Mouse (Mus musculus) forebrain, embryonic 12.5 days (tissue): Measurements from ENCODE around the gene Olfr1341. TPM values are rescaled to one million over a fixed set of nuclear protein-coding genes. Genes with fewer than 3 reads are reported as not detected.
A peak's percentile ranks its signal among the peaks of the same experiment; 100 is the strongest.

Source experiments
- ATAC-seq: fragments of 200-750 bp; cut with Nextera tagmentation; 2 replicates; pipeline ENCODE4 v1.8.0; 2017; ENCODE audit warnings: moderate TSS enrichment; ENCODE audit not compliant: low FRiP score
- H3K27ac ChIP-seq: fragments of 300-500 bp; sonication (generic); 2 replicates; pipeline ENCODE4 v1.5.1; 2016; ENCODE audit warnings: mild to moderate bottlenecking
- H3K27me3 ChIP-seq: fragments of 300-500 bp; sonication (generic); 2 replicates; pipeline ENCODE4 v1.6.1; 2016; ENCODE audit warnings: mild to moderate bottlenecking
- H3K36me3 ChIP-seq: fragments of 300-500 bp; sonication (generic); replicated peaks from 2 replicates; pipeline ENCODE4 v1.6.1; 2016; ENCODE audit warnings: mild to moderate bottlenecking
- H3K4me1 ChIP-seq: fragments of 300-500 bp; sonication (generic); 2 replicates; pipeline ENCODE4 v1.6.1; 2016
- H3K4me2 ChIP-seq: fragments of 300-500 bp; sonication (generic); 2 replicates; pipeline ENCODE4 v1.6.1; 2016; ENCODE audit warnings: mild to moderate bottlenecking, moderate library complexity
- H3K4me3 ChIP-seq: fragments of 300-500 bp; sonication (generic); replicated peaks from 2 replicates; pipeline ENCODE4 v1.5.1; 2016; ENCODE audit warnings: mild to moderate bottlenecking
- H3K9ac ChIP-seq: fragments of 300-500 bp; sonication (generic); 2 replicates; pipeline ENCODE4 v1.6.1; 2016; ENCODE audit warnings: mild to moderate bottlenecking
- H3K9me3 ChIP-seq: fragments of 300-500 bp; sonication (generic); 2 replicates; pipeline ENCODE4 v1.6.1; 2016
- WGBS: fragments of 180-500 bp; shearing (Covaris S2); methylation state at CpG from one replicate; pipeline ENCODE4 v1.1.7; 2016; 5-methylcytosine and 5-hydroxymethylcytosine counted together
- polyA plus RNA-seq: library from polyadenylated mRNA; unstranded; fragments of >200 nt; fragmentation: Nextera tagmentation; extraction: Ambion mirVana; gene quantifications from 2 replicates; pipeline ENCODE4 v1.2.1, GENCODE M21; 2016

The Olfr1341 gene
- polyA plus RNA-seq: not detected in 2 replicates

DNA sequence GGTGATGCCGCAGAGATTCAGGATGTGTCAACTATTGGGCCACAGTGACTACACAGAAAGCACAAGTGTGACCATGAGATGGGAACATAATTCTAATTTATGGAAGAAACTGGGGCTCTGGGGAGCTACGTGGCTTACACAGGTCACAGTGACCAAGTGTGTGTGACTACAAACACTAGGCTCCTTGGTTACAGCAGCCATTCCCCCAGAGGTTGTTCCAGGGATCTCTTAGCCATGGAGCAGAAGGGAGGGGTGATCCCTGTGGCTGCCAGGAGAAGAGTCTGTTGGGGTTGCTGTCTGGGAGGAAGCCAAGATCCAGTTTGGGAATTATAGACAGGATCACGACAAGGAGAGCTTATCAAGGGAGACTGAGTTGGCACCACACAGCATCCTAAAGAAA, at the start of gene Olfr1341:
TSS of gene Olfr1341 (plus strand) at position 301 of the 400 bp plus-strand sequence.
- H3K4me1 ChIP-seq: no peaks in the 10 kb centered on the region
- H3K4me2 ChIP-seq: no peak within 1 kb of the TSS
- no peak within 1 kb of the TSS for H3K4me3 ChIP-seq
- H3K9ac ChIP-seq: no peak within 1 kb of the TSS
- ATAC-seq: no peak
- H3K27me3 ChIP-seq: no peaks in the 10 kb centered on the region
- 84% methylated on average over 3 of the region's 3 CpGs for WGBS
- no peaks in the 10 kb centered on the region for H3K9me3 ChIP-seq
- no peaks in the 10 kb centered on the region for H3K36me3 ChIP-seq
- H3K27ac ChIP-seq: no peak within 1 kb of the TSS

DNA sequence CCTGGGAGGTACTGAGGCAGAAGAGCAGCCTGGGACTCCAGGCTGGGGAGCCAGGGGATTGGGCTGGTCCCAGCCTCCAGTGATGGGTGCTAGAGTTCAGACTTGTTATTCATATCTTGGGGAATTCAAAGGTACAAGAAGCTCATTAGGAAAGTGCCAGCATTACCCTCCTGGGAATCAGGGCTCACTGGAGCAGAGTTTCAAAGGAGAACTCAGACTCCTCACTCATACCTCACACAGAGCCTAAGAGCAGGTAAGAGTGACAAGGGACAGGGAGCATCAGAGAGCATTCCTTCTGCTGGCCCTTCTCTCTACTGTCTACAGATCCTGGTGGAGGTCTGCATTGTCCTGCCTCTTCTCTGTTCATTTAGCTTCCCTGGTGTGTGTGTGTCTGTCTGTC, 44.7 kb upstream of the Olfr1341 start, which contains the start of gene Olfr62:
TSS of gene Olfr62 (plus strand) at position 301 of the 400 bp plus-strand sequence.
- Histone ChIP-seq H3K9ac (no peak within 1 kb of the TSS), H3K36me3 (no peaks in the 10 kb centered on the region), H3K27me3 (no peaks in the 10 kb centered on the region), H3K27ac (no peak within 1 kb of the TSS), H3K4me1 (no peaks in the 10 kb centered on the region), H3K4me2 (no peak within 1 kb of the TSS), H3K9me3 (no peaks in the 10 kb centered on the region), H3K4me3 (no peak within 1 kb of the TSS)
- no peak for ATAC-seq

DNA sequence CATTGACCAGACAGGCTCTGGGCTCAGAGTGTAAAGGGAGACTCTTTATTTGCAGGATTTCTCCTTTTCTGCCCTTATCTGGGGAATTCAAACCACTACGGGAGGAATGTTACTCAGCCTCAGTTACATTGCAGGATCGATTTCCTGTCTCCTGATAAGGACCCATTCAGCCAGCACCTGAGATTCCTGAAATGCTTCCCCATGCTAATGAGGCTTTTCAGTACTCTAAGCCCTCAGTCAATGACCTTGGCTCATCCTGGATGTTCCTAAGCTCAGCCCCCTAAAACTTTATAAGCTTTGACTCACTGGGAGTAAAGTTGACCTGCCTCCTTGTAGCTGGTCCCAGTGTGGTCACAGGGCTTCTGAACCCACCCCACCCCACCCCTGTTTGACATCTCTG, 16.2 kb upstream of the Olfr1341 start:
- H3K4me3 ChIP-seq: no peak overlapping the region
- H3K4me2 ChIP-seq: no peak overlapping the region
- H3K9ac ChIP-seq: no peak overlapping the region
- no peaks in the 10 kb centered on the region for H3K27me3 ChIP-seq
- WGBS: 75% methylated on average over 2 of the region's 2 CpGs
- no peaks in the 10 kb centered on the region for H3K36me3 ChIP-seq
- ATAC-seq: no peak
- no peaks in the 10 kb centered on the region for H3K9me3 ChIP-seq
- H3K4me1 ChIP-seq: no peaks in the 10 kb centered on the region
- no peak overlapping the region for H3K27ac ChIP-seq

DNA sequence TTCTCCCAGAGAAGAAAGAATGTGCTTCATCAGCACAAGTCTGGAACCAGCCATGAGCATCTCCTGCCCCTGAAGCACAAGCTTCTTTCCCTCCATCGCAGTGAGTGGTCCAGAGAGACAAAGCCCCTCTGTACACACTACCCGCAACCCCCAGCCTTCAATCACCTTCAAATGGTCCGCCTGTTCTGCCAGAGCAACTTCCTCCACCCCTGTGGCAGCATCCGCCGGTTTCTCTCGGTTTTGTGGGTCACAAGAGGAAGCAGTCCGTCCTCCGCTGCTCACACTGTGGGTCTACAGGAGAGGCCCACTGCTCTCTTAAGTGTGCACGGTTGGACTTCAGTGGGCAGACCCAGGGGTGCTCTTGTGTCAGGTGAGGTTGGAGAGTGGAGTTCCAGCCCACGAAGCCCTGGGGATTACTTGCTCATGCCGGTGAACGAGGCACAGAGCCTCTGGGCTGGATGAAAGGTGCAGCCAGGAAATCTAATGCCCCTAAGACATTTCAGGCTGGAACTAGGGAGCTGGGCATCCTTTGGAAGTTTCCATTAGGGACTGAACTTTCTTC, 10.8 kb upstream of the Olfr1341 start, which contains the start of gene Olfr1342:
TSS of gene Olfr1342 (minus strand) at position 345 of the 562 bp plus-strand sequence.
- 0 out of 2 replicates have a peak, but pooled peaks cover 4% of the 10 kb centered on the region for H3K4me1 ChIP-seq
- ATAC-seq: no peak
- no peaks in the 10 kb centered on the region for H3K27me3 ChIP-seq
- no peak within 1 kb of the TSS for H3K4me3 ChIP-seq
- 47% methylated on average over 12 of the region's 12 CpGs for whole genome bisulfite sequencing
- no peaks in the 10 kb centered on the region for H3K36me3 ChIP-seq
- no peaks in the 10 kb centered on the region for H3K9me3 ChIP-seq
- H3K27ac ChIP-seq: no peak within 1 kb of the TSS
- H3K9ac ChIP-seq: no peak within 1 kb of the TSS
- H3K4me2 ChIP-seq: no peak within 1 kb of the TSS

DNA sequence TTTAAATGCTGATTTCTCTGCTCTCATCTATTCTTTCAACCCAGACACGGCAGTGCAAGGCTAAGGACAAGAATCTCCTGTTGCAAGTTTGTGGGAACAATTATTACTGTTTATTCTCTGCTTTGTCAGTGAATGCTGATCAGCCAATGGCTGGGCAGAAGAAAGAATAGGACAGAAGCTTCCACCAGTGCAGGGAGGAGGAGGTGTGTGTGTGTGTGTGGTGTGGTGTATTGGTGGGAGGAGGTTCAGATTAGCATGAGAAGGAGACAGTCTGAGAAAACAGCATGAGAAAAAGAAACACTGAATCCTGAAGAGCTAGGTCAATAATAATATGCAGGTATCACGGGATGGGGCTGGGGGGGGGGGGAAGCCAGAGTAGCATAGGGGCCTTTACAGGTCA, 9.5 kb upstream of the Olfr1341 start:
- ATAC-seq: no peak
- no peaks in the 10 kb centered on the region for H3K9me3 ChIP-seq
- no peak overlapping the region for H3K4me2 ChIP-seq
- no peaks in the 10 kb centered on the region for H3K27me3 ChIP-seq
- H3K4me3 ChIP-seq: no peak overlapping the region
- H3K27ac ChIP-seq: no peak overlapping the region
- H3K4me1 ChIP-seq: 0 out of 2 replicates have a peak, but pooled peaks cover 4% of the 10 kb centered on the region
- no peak overlapping the region for H3K9ac ChIP-seq
- H3K36me3 ChIP-seq: no peaks in the 10 kb centered on the region
- WGBS: 35% methylated on average over 2 of the region's 2 CpGs

DNA sequence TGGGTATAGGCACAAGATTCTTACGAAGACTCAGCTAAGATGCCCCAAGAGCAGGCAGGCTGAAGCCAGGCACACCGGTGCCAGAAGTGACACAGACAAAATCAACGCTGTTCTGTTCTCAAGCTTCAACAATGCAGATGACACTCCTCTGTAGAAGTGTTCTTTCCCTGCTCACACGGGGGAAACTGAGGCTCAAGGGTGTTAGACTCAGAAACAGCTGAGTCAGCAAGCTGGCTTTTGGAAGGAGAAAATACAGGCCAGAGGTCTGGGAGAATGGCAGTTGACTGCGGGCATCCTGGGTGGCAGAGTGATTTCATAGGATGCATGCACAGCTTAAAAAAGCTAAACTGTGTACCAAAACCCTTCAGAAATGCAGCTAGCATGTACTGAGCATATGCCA, 4.8 kb downstream of the Olfr1341 start:
- H3K36me3 ChIP-seq: no peaks in the 10 kb centered on the region
- no peak overlapping the region for H3K9ac ChIP-seq
- no peak overlapping the region for H3K4me3 ChIP-seq
- WGBS: 83% methylated on average over 5 of the region's 5 CpGs
- H3K4me2 ChIP-seq: no peak overlapping the region
- no peak overlapping the region for H3K27ac ChIP-seq
- no peaks in the 10 kb centered on the region for H3K4me1 ChIP-seq
- no peak for ATAC-seq
- no peaks in the 10 kb centered on the region for H3K27me3 ChIP-seq
- no peaks in the 10 kb centered on the region for H3K9me3 ChIP-seq

DNA sequence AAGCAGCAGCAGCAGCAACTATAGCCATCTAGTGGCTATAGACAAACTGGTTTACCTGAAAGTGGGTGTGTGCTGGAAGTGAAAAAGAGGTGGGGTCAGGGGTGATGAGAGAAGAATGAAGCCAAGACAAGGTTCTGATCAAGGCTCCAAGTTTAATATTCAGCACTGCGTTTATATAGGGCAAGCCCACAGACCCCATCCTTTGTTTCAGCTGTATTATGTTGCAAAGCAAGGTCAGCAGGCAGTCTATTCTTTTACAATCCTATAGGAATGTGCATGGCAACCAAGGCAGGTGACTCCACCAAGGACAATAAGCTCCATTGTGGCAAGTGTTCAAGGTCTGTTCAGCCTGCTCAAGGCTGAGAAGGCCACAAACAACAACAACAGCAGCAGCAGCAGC, 8.3 kb downstream of the Olfr1341 start:
- WGBS: 11% methylated on average over 1 of the region's 1 CpGs
- Histone ChIP-seq H3K4me2 (no peak overlapping the region), H3K27me3 (no peaks in the 10 kb centered on the region), H3K36me3 (no peaks in the 10 kb centered on the region), H3K9me3 (no peaks in the 10 kb centered on the region), H3K4me3 (no peak overlapping the region), H3K27ac (no peak overlapping the region), H3K9ac (no peak overlapping the region), H3K4me1 (no peaks in the 10 kb centered on the region)
- ATAC-seq: no peak

DNA sequence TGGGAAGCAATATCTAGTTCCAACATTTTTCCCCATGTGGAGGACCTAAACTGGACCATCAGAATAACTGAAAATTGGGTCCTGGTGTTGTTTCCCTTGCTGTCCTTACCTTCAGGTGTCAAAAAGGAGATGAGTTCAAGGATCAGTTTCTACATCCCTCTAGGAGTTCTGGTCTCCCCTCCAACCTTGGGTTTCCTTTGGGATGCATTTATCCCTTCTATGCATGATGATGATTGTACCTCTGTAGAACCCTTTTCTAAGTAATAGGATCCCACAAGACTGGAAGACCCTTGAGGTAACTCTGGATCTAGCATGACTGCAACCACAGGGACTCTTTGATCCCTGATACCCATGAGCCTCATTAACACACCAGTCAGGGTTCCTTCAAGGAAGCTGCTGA, 16.5 kb downstream of the Olfr1341 start, which contains the start of gene Olfr1340:
TSS of gene Olfr1340 (plus strand) at position 301 of the 400 bp plus-strand sequence.
- no peaks in the 10 kb centered on the region for H3K27me3 ChIP-seq
- H3K27ac ChIP-seq: no peak within 1 kb of the TSS
- no peak for ATAC-seq
- no peaks in the 10 kb centered on the region for H3K4me1 ChIP-seq
- no peaks in the 10 kb centered on the region for H3K36me3 ChIP-seq
- no peak within 1 kb of the TSS for H3K4me3 ChIP-seq
- no peak within 1 kb of the TSS for H3K9ac ChIP-seq
- H3K4me2 ChIP-seq: no peak within 1 kb of the TSS
- H3K9me3 ChIP-seq: no peaks in the 10 kb centered on the region

DNA sequence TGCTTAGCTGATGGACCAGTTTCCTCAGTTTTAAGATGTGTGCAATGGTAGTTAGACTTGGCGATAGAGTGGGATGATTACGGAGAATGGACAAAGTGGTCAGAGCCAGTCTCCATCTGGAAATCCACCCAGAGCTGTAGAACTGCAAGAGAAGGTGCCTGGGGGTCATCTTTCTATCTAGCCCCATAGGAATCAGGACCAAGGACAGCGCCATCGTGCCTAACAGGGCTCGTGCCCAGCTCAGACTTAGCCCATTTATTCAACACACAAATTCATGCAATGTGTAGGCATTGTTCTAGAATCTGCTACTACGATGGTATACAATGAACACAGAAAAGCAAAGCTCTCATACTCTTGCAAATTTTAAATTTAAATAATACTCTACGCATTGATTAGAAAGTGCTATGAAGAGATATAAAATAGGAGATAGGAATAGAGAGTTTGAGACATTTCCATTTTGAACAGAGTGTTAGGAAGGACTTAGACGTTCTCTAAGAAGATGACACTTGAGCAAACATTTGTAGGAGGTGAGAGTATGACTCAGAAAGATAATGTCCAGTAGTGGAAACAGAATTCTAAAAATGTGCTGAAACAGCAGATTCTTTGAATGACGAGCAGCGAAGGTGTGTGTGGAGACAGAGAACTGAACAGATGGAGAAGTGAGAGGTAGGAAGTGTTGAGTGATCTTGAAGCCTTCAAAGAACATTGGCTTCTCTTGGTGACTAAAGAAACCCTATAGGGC, 18.6 kb downstream of the Olfr1341 start:
- H3K4me2 ChIP-seq: no peak overlapping the region
- H3K27me3 ChIP-seq: no peaks in the 10 kb centered on the region
- H3K9me3 ChIP-seq: no peaks in the 10 kb centered on the region
- H3K4me3 ChIP-seq: no peak overlapping the region
- no peak for ATAC-seq
- 56% methylated on average over 10 of the region's 10 CpGs for WGBS
- no peak overlapping the region for H3K9ac ChIP-seq
- no peak overlapping the region for H3K27ac ChIP-seq
- no peaks in the 10 kb centered on the region for H3K4me1 ChIP-seq
- no peaks in the 10 kb centered on the region for H3K36me3 ChIP-seq

DNA sequence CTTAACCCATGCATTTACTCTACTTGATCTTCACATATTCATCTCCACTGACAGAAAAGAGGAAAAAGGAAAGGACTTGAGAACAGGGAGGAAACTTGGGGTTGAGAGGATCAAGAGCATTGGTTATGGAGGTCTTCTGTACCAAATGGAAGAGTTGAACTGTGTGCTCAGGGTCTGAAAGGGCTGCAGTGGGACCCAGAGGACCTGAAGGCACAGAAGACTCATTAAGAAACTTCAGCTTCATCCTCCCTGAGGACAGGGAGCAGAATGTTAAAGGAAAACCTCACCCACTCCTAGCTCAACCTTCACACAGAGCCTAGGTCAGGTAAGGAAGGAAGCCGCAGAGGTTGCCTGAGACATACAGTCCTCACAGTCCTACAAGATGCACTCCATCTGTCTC, 28.6 kb downstream of the Olfr1341 start, which contains the start of gene Olfr1339:
TSS of gene Olfr1339 (plus strand) at position 301 of the 400 bp plus-strand sequence.
- WGBS: 100% methylated on average over 1 of the region's 1 CpGs
- H3K27ac ChIP-seq: no peak within 1 kb of the TSS
- no peaks in the 10 kb centered on the region for H3K9me3 ChIP-seq
- H3K4me2 ChIP-seq: no peak within 1 kb of the TSS
- no peaks in the 10 kb centered on the region for H3K4me1 ChIP-seq
- no peak within 1 kb of the TSS for H3K4me3 ChIP-seq
- ATAC-seq: no peak
- no peak within 1 kb of the TSS for H3K9ac ChIP-seq
- H3K27me3 ChIP-seq: no peaks in the 10 kb centered on the region
- H3K36me3 ChIP-seq: no peaks in the 10 kb centered on the region

DNA sequence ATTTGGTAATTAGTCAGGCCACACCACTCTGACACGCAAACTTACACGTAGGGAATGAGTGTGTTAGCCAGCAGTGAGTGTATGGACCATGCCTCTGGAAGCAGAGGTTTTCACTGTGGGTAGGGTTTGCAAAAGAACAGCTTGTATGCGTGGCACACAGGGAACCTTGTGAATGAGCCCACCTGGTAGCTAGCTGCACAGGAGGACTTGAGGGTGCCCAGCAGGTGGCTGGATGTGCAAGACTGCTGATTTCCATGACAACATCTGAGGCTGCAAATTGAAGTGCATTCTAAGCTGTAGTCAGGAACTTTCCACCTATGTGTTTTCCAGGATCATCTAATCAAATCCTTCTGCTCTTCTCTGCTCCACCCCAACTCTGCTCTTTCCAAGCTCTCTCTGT, 36.3 kb downstream of the Olfr1341 start:
- no peak overlapping the region for H3K4me2 ChIP-seq
- peaks cover 27% of the 10 kb centered on the region for H3K27me3 ChIP-seq
- H3K36me3 ChIP-seq: no peaks in the 10 kb centered on the region
- ATAC-seq: no peak
- H3K9ac ChIP-seq: no peak overlapping the region
- WGBS: 54% methylated on average over 3 of the region's 3 CpGs
- H3K4me3 ChIP-seq: no peak overlapping the region
- peaks cover 12% of the 10 kb centered on the region; the same call in 1 of the 2 replicates for H3K4me1 ChIP-seq
- no peaks in the 10 kb centered on the region for H3K9me3 ChIP-seq
- H3K27ac ChIP-seq: no peak overlapping the region

DNA sequence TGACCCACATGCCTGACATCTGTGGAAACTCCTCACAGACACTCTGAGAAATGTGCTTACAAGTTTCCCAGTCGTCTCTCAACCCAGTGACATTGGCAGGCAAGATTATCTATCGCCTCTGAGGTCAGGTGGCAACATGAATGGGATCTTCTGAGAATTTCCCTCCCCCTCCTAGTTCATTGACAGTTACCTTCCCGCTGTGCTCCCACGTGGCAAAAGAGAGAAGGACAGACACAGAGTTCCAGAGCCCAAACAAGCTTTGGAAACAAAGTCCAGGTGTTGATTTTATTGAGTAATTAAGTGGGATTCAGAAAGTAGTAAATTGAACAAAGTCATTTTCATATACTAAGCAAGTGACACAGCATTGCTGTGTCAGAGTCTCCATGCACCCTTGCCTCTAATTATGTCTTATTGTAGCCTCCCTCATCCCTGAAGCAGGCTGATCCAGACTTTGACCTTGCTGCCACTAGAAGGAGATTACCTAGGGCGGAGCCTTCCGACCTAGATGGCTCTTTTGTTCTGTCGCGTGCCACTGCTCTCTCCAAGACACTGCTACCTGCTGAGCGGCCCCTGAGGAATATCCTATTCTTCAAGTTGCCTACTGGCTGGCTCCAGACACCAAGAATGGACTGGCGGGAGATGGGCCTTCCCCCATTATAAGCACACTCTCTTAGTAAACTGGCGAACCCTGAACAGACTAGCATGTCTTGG, 37.8 kb downstream of the Olfr1341 start:
- Histone ChIP-seq H3K9me3 (peaks cover 1% of the 10 kb centered on the region; the same call in 1 of the 2 replicates), H3K27me3 (peaks cover 27% of the 10 kb centered on the region), H3K4me2 (peak overlapping the region; percentile 29), H3K27ac (no peak overlapping the region), H3K36me3 (no peaks in the 10 kb centered on the region), H3K4me3 (no peak overlapping the region), H3K9ac (no peak overlapping the region), H3K4me1 (peaks cover 12% of the 10 kb centered on the region; the same call in 1 of the 2 replicates)
- no peak for ATAC-seq
- WGBS: 4% methylated on average over 11 of the region's 11 CpGs
